In genomic region chr5:88918538-88918937, GRCm38 (mm10) we compare ENCODE assay signal across 12 mouse cellular contexts.
"Had no signal": no experiment of that assay in that cellular context is flagged by ENCODE, and none has a peak within 500 bp of the region (broad histone marks: within the 10 kb centered on the region; RNA-seq: fewer than 3 reads in every experiment).

No protein-coding gene starts in this region.

- H3K27me3 ChIP-seq: intestine, embryonic 15.5 days; limb, embryonic 12.5 days; liver, embryonic 15.5 days; lung, embryonic 15.5 days; midbrain, embryonic 13.5 days had no signal

- H3K36me3 ChIP-seq: intestine, embryonic 15.5 days; limb, embryonic 12.5 days; liver, embryonic 15.5 days; lung, embryonic 15.5 days; midbrain, embryonic 13.5 days had no signal

- H3K4me2 ChIP-seq: intestine, embryonic 15.5 days; limb, embryonic 12.5 days; liver, embryonic 11.5 days; liver, embryonic 15.5 days; lung, embryonic 15.5 days; midbrain, embryonic 13.5 days had no signal

- H3K27ac ChIP-seq: intestine, embryonic 15.5 days; layer of hippocampus, adult 2 months; limb, embryonic 12.5 days; liver, embryonic 15.5 days; lung, embryonic 15.5 days; midbrain, embryonic 13.5 days had no signal

- H3K4me1 ChIP-seq: intestine, embryonic 15.5 days; liver, embryonic 15.5 days; lung, embryonic 15.5 days; midbrain, embryonic 13.5 days had no signal

- DNase-seq: kidney, adult 8-10 months; right cerebral cortex, adult 18-20 months; right cerebral cortex, postnatal 25 days; thymus, adult 18-20 months; thymus, postnatal 25 days had no signal

- H3K9me3 ChIP-seq: intestine, embryonic 15.5 days; limb, embryonic 12.5 days; liver, embryonic 15.5 days; lung, embryonic 15.5 days; midbrain, embryonic 13.5 days had no signal

- H3K9ac ChIP-seq: intestine, embryonic 15.5 days; limb, embryonic 12.5 days; liver, embryonic 15.5 days; lung, embryonic 15.5 days; midbrain, embryonic 13.5 days had no signal

- ATAC-seq: intestine, embryonic 15.5 days; midbrain, embryonic 13.5 days had no signal

- H3K4me3 ChIP-seq: intestine, embryonic 15.5 days; layer of hippocampus, adult 2 months; limb, embryonic 12.5 days; liver, embryonic 15.5 days; lung, embryonic 15.5 days; midbrain, embryonic 13.5 days had no signal
